Mouse (Mus musculus) lung, adult 2 months (tissue): ENCODE data around the gene Sox5.

Experiments used
- CTCF ChIP-seq: fragments of 200-500 bp; IDR thresholded peaks from 2 replicates; pipeline ENCODE4 v1.5.1; 2011; ENCODE audit warnings: mild to moderate bottlenecking, low read length, control low read depth; ENCODE audit not compliant: insufficient read depth
- POLR2A ChIP-seq: fragments of 200-500 bp; IDR thresholded peaks from 2 replicates; pipeline ENCODE4 v1.6.1; 2011; ENCODE audit warnings: low read depth, mild to moderate bottlenecking, control low read depth, low read length, borderline replicate concordance; ENCODE audit errors: extremely low read depth

DNA sequence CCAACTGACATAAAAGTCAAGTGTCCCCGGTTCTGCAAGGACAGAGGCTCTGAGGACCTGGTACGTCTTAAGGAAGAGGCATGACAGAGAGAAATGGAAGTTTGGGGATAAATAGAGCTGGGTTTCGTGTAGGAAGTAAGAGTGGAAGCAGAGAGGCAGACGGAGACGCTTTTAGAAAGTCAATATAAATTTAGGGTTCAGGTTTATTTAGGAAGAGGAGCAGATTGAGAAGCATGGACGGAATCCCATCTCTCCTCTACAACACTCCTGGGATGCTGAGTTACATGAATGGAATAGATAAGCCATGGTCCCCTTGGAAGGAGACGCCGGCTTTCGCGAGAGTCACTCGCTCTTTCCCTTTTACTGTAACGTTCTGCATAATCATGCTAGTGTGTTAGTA, 623.1 kb downstream of the Sox5 start:
- TF ChIP-seq POLR2A (no peak), CTCF (no peak)
